Mouse (Mus musculus) limb, embryonic 13.5 days (tissue): ENCODE measurements at regions not wholly inside any gene's neighbourhood (a gene's known extent, or its start where the extent isn't known, plus 50 kb on each side); places are given as distances from the start of the nearest gene placed in this dataset.

Source experiments
- ATAC-seq: fragments of 200-750 bp; cut with Nextera tagmentation; 2 replicates; pipeline ENCODE4 v1.8.0; 2017; ENCODE audit warnings: low read depth, moderate number of reproducible peaks, moderate TSS enrichment; ENCODE audit not compliant: low FRiP score
- H3K27ac ChIP-seq: fragments of 300-500 bp; sonication (generic); 2 replicates; pipeline ENCODE4 v1.5.1; 2015; ENCODE audit warnings: inconsistent platforms, mild to moderate bottlenecking, moderate library complexity
- H3K27me3 ChIP-seq: fragments of 300-500 bp; sonication (generic); 2 replicates; pipeline ENCODE4 v1.6.1; 2015; ENCODE audit warnings: mild to moderate bottlenecking, inconsistent platforms
- H3K36me3 ChIP-seq: fragments of 300-500 bp; sonication (generic); 2 replicates; pipeline ENCODE4 v1.6.1; 2015; ENCODE audit warnings: inconsistent platforms, mild to moderate bottlenecking, moderate library complexity
- H3K4me1 ChIP-seq: fragments of 300-500 bp; sonication (generic); 2 replicates; pipeline ENCODE4 v1.6.1; 2015; ENCODE audit warnings: inconsistent platforms
- H3K4me2 ChIP-seq: fragments of 300-500 bp; sonication (generic); replicated peaks from 2 replicates; pipeline ENCODE4 v1.6.1; 2015; ENCODE audit warnings: inconsistent platforms, mild to moderate bottlenecking, moderate library complexity
- H3K4me3 ChIP-seq: fragments of 300-500 bp; sonication (generic); 2 replicates; pipeline ENCODE4 v1.5.1; 2015; ENCODE audit warnings: moderate library complexity, mild to moderate bottlenecking, inconsistent platforms
- H3K9ac ChIP-seq: fragments of 300-500 bp; sonication (generic); 2 replicates; pipeline ENCODE4 v1.6.1; 2015; ENCODE audit warnings: mild to moderate bottlenecking, inconsistent platforms
- H3K9me3 ChIP-seq: fragments of 300-500 bp; sonication (generic); 2 replicates; pipeline ENCODE4 v1.6.1; 2016; ENCODE audit warnings: inconsistent platforms
- WGBS: fragments of 180-500 bp; shearing (Covaris S2); methylation state at CpG from one replicate; pipeline ENCODE4 v1.1.7; 2015; 5-methylcytosine and 5-hydroxymethylcytosine counted together

DNA sequence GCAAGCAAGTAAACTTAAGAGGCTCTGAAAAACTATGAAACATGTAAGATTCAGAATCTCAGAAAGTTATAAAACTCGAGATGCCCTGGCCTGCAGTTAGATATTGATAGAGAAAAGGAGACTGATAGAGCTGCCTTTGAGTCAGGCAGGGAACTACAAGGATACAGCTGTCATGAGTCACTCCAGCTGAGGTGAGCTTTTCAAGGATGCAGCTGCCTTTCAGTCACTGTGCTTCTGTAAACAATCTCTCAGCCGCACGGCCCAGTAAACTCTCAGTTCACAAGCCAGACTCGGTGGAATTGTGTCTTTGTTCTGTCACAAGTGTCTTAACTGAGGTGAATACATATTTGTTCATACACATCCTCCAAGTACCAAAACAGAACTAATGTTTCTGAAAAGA lies 334.9 kb upstream of the Rsrc1 start:
- 25% methylated on average over 4 of the region's 4 CpGs for WGBS
- H3K9me3 ChIP-seq: no peaks in the 10 kb centered on the region
- H3K9ac ChIP-seq: no peak overlapping the region
- no peak overlapping the region for H3K4me2 ChIP-seq
- H3K27me3 ChIP-seq: no peaks in the 10 kb centered on the region
- ATAC-seq: no peak
- H3K27ac ChIP-seq: no peak overlapping the region
- no peaks in the 10 kb centered on the region for H3K36me3 ChIP-seq
- H3K4me1 ChIP-seq: peaks cover 23% of the 10 kb centered on the region
- H3K4me3 ChIP-seq: no peak overlapping the region

DNA sequence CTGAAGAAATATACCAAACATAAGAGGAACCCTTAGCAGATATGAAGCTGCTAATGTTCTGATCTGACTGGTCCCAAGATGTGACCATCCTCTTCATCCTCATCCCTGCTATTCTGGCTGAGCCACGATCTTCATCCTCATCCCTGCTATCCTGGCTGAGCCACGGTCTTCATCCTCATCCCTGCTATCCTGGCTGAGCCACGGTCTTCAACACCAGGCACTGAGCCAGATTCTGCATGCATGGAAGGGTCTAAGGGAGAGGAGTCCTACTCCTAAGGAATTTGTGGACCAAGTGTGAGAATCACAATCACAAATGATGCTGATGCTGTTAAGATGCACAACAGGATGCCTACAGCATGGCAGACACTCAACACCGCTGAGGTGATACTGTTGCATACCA lies 331.9 kb upstream of the Rsrc1 start:
- Histone ChIP-seq H3K4me3 (no peak overlapping the region), H3K4me1 (peaks cover 28% of the 10 kb centered on the region), H3K36me3 (no peaks in the 10 kb centered on the region), H3K27ac (no peak overlapping the region), H3K9ac (no peak overlapping the region), H3K9me3 (no peaks in the 10 kb centered on the region), H3K4me2 (no peak overlapping the region), H3K27me3 (no peaks in the 10 kb centered on the region)
- WGBS: 86% methylated on average over 4 of the region's 4 CpGs
- no peak for ATAC-seq

DNA sequence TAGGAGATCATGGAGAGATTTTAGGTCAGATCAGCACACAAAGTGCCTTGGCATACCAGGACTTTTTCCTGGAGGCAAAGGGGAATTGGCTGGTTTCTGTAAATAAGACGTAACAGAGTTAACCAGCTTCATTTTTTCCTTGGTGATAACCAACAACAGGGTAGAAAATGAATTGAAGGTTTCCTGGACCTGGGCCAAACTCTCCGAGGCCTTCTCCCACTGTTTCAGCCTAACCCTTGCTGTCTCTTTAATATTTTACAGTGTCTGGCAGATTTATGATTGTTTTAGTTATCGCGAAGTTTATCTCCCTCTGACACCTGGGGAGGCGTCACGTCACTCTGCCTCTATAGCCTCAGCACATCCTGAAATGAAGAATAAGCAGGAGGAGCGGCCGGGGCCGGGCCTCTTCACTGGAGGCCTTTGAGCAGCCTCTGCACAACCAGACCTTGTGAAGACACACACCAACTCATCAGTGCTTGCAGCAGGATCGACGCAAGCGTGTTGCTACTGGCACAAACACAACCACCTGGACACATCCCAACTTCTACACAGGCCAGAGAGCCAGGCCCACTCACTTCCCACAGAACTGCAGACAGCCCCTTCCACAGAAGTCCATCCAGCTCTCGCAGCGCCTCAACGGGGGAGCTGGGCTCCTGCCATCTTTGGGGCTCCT lies 331.0 kb upstream of the Rsrc1 start:
- Histone ChIP-seq H3K27me3 (no peaks in the 10 kb centered on the region), H3K4me2 (peak overlapping the region; percentile 53), H3K9ac (no peak overlapping the region), H3K27ac (peak overlapping the region; percentile 71), H3K4me3 (no peak overlapping the region), H3K36me3 (no peaks in the 10 kb centered on the region), H3K9me3 (no peaks in the 10 kb centered on the region), H3K4me1 (peaks cover 25% of the 10 kb centered on the region)
- ATAC-seq: peak; percentile 77
- WGBS: 44% methylated on average over 15 of the region's 15 CpGs

DNA sequence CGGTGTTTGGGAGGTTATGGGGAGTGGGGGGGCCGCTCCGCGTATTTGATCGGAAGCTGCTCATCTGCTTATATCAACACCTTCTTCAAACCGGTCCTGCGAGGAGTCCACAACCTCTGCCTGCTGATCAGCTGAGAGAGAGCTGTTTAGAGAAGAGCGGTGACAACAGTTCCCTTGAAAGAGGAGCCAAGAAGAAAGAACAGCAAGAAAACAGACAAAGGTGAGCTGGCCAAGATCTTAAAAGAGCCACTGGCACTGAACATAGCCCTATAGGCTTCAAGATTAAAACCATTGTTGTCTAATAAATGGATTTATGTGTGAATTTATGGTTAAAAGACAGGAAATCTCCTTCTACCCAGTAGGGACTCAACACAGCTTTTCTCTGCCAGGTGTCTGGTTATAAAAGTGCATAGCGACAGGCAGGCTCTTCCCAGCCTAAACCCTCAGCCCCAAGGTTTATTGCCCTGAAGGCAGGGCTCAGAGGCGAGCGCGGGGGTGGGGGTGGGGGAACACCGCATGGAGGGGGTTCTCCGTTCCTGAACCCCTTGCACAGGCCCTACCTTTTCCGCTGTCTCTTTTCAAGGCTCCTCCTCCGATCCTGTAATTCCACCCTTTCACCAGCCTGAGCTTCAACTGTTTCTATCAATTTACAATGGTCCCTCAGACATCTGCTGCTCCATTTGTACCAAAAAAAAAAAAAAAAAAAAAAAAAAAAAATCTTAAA lies 330.3 kb upstream of the Rsrc1 start:
- WGBS: 25% methylated on average over 16 of the region's 16 CpGs
- peak overlapping the region; percentile 53 for H3K4me2 ChIP-seq

DNA sequence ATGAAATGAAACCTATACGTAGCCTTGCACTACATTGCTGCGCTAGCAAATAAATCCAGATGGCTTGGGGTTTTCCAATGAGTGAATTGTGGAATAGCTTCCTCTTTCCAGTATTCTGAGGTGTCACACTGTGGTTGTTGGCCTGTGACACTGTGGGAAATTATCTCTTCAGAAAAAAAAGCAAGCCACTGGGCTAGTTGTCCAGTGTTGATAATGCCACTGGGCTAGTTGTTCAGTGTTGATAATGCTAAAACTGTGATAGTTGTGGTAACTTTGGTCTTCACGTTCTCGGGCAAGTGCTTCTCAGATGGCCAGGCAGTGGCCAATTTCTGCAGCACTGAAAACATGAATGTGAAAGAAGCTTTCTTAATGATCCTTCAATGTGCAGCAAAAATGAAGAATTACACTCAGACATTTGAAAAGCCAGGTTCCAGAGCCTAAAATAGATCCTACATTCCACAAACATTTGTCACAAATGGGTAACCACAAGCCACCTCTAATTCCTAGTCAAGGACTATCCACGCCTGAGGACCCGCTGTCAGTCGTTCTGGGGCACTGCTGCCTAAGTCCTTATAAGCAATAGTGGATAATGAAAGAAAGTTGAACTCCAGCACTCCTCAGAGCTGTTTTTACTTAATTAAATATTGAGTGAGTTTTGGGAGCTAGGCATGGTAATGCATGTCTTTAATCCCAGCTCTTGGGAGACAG lies 328.9 kb upstream of the Rsrc1 start:
- Histone ChIP-seq H3K4me1 (peaks cover 22% of the 10 kb centered on the region), H3K27me3 (no peaks in the 10 kb centered on the region), H3K36me3 (no peaks in the 10 kb centered on the region), H3K9me3 (no peaks in the 10 kb centered on the region), H3K9ac (no peak overlapping the region), H3K27ac (no peak overlapping the region), H3K4me3 (no peak overlapping the region), H3K4me2 (no peak overlapping the region)
- WGBS: 82% methylated on average over 7 of the region's 7 CpGs
- ATAC-seq: no peak

More for the DNA sequence above, 330.3 kb upstream of the Rsrc1 start:
- peak overlapping the region; percentile 14 for H3K4me3 ChIP-seq
- peak; percentile 72 for ATAC-seq
- H3K36me3 ChIP-seq: no peaks in the 10 kb centered on the region
- peak overlapping the region; percentile 71; the same call in 1 of the 2 replicates for H3K27ac ChIP-seq
- no peaks in the 10 kb centered on the region for H3K27me3 ChIP-seq
- no peak overlapping the region for H3K9ac ChIP-seq
- no peaks in the 10 kb centered on the region for H3K9me3 ChIP-seq
- H3K4me1 ChIP-seq: peaks cover 25% of the 10 kb centered on the region

DNA sequence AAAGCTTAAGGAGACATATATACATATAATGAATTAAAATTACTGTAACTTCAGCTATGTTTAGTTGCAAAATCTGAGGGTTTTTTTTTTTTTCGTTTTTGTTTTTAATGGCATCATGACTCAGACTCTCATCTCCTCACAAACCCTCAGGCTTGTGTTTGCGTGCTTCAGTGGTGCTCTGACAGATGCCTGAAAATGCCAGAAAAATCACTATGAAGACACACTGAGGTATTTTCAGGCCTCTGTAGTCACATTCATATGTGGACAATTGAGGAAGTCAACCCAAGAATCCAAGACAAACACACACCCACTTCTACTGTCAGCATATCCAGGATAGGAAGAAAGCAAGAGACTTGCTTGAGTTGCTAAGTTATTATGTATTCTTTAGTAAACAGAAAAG lies 327.2 kb upstream of the Rsrc1 start:
- Histone ChIP-seq H3K4me3 (no peak overlapping the region), H3K27me3 (no peaks in the 10 kb centered on the region), H3K36me3 (no peaks in the 10 kb centered on the region), H3K4me1 (peaks cover 22% of the 10 kb centered on the region), H3K9me3 (no peaks in the 10 kb centered on the region), H3K4me2 (no peak overlapping the region), H3K27ac (no peak overlapping the region), H3K9ac (no peak overlapping the region)
- 82% methylated on average over 2 of the region's 2 CpGs for WGBS
- ATAC-seq: no peak

DNA sequence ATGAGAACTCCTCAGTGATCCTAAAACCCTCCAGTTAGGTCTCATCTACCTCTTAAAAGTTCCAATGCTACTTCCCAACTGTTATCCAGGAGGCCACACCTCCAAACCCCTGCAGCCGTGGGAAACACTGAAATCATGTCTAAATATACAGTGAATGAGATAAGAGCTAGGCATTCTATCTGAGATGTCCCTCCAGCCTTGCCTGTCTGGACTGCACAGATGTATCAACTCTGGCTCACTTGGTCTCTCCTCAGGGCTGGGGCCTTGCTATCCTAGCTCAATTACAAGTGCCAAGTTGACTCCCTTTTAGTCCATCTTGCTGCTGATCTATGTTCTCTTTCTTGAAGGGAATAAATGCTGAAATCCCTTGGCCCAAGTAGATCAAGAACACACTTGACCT lies 326.3 kb upstream of the Rsrc1 start:
- no peaks in the 10 kb centered on the region for H3K36me3 ChIP-seq
- H3K27ac ChIP-seq: no peak overlapping the region
- H3K4me2 ChIP-seq: no peak overlapping the region
- H3K4me3 ChIP-seq: no peak overlapping the region
- H3K9me3 ChIP-seq: no peaks in the 10 kb centered on the region
- H3K27me3 ChIP-seq: no peaks in the 10 kb centered on the region
- ATAC-seq: no peak
- H3K9ac ChIP-seq: no peak overlapping the region
- peaks cover 19% of the 10 kb centered on the region for H3K4me1 ChIP-seq
- 66% methylated on average over 1 of the region's 1 CpGs for WGBS

DNA sequence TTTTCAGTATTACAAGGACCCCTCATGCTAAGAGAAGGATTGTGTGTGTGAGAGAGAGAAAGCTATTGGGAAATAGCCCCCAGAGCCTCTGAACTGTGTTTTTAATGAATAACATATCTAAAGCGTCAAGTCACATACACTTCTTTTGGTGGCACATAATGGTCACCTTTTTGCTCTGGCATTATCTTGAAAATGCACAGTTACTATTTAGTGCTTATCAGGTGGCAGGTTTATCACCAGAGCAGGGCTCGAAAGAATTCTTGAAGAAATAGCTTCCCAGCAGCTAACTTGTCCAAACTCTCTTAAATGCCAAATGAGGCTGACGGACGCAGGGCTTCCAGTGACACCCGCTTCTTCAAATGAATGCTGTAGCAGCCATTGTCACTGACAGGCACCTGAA lies 324.7 kb upstream of the Rsrc1 start:
- Histone ChIP-seq H3K9ac (no peak overlapping the region), H3K36me3 (no peaks in the 10 kb centered on the region), H3K27ac (no peak overlapping the region), H3K4me3 (no peak overlapping the region), H3K4me2 (no peak overlapping the region), H3K9me3 (no peaks in the 10 kb centered on the region), H3K4me1 (peaks cover 5% of the 10 kb centered on the region; the same call in 1 of the 2 replicates), H3K27me3 (0 out of 2 replicates have a peak, but pooled peaks cover 3% of the 10 kb centered on the region)
- WGBS: 86% methylated on average over 5 of the region's 5 CpGs
- ATAC-seq: no peak

DNA sequence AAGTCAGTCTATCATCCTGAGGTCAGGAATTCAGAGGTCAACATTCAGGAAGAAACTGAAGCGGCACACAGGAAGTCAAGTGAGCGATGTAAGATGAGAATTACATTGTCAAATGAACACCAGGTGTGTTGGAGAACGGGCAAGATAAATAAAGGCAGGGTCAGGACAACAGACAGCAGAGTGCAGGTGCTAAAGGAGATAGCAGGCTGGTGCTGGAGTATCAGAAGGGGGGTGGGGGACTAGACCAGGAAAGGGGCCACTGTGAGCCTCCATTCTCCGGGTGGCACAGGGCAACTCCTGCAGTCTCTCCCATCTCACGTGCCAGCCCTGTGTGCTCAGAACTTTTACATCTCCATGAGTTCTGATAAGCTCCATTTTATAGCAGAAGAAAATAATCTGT lies 320.6 kb upstream of the Rsrc1 start:
- Histone ChIP-seq H3K4me2 (no peak overlapping the region), H3K4me1 (peaks cover 4% of the 10 kb centered on the region; the same call in 1 of the 2 replicates), H3K9ac (no peak overlapping the region), H3K27ac (no peak overlapping the region), H3K4me3 (no peak overlapping the region), H3K9me3 (no peaks in the 10 kb centered on the region), H3K27me3 (0 out of 2 replicates have a peak, but pooled peaks cover 3% of the 10 kb centered on the region), H3K36me3 (no peaks in the 10 kb centered on the region)
- ATAC-seq: no peak
- 33% methylated on average over 5 of the region's 5 CpGs for WGBS

DNA sequence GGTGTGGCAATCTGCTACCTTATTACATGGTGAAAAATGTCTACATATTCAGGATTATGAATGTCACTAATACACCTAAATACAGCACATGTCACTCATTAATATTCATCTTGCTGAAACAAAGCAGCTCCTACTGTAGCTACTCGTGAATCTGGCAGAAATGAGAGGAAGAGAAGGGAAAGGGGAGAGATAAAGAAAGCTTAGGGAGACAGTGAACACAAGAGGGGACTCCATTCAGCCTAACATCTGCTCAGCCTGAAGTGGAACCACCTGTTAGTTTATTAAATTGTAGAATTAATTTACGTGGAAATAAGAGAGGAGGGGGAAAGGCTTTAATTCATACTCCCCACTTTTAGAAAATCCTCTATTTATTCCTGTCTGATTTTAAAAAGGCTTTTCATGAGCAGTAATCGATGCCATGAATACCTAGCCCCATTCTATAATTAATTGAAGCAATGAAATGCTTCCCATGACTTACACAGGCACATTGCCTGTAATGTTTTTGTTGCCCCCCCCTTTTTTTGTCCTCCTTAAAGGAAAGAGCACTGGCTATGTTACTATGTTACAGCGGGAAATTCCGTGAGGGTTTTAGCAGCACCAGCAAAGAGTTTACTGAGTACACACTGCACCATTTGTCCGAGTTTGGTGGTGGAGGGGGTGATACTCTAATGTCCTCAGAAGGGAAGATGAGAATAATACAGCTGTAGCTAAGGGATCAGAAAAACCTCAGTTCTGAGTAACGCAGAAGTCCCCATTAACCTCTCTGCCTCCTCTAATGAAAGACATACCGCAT lies 319.2 kb upstream of the Rsrc1 start:
- 48% methylated on average over 8 of the region's 8 CpGs for WGBS
- no peak for ATAC-seq
- no peak overlapping the region for H3K4me3 ChIP-seq
- H3K9ac ChIP-seq: no peak overlapping the region
- H3K27ac ChIP-seq: no peak overlapping the region
- no peak overlapping the region for H3K4me2 ChIP-seq
- no peaks in the 10 kb centered on the region for H3K36me3 ChIP-seq
- H3K9me3 ChIP-seq: no peaks in the 10 kb centered on the region
- 0 out of 2 replicates have a peak, but pooled peaks cover 3% of the 10 kb centered on the region for H3K27me3 ChIP-seq
- peaks cover 4% of the 10 kb centered on the region; the same call in 1 of the 2 replicates for H3K4me1 ChIP-seq

DNA sequence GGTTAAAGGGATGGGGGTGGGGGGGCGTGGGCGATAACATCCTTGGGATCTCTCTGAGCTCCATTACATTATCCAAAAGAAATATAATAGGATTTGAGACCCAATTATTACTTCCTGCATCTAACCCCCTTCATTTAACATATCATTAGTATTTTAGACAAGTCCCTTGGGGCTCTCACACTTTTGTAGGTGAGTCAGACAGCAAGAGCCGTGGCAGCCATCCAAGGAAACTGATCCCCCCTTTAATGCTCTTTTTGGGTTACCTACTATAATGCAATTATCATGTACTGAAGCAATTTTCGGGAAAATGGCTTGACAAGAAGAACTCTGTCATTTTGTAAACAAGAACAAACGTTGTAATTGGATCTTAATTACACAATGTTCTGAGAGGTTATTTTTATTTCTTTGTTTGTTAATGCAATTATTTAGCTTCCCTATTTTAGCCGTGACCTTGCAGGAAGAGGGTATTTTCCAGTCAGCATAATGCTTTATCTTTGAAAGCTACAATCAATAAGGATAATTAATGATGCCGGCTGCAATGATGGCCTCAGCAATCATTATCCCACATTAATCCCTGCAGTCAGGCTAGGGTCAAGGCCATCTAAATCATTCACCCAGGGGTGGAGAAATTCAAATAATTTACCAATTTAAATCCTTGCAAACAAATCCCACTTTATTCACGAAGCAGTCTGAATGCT lies 297.5 kb upstream of the Rsrc1 start:
- no peaks in the 10 kb centered on the region for H3K27me3 ChIP-seq
- H3K4me1 ChIP-seq: 0 out of 2 replicates have a peak, but pooled peaks cover 6% of the 10 kb centered on the region
- H3K9ac ChIP-seq: no peak overlapping the region
- 43% methylated on average over 8 of the region's 8 CpGs for WGBS
- ATAC-seq: no peak
- no peak overlapping the region for H3K27ac ChIP-seq
- no peaks in the 10 kb centered on the region for H3K9me3 ChIP-seq
- H3K4me2 ChIP-seq: no peak overlapping the region
- H3K4me3 ChIP-seq: no peak overlapping the region
- no peaks in the 10 kb centered on the region for H3K36me3 ChIP-seq
